Mouse (Mus musculus) bone marrow, adult 2 months (tissue): ENCODE results near the gene Trabd2b. TPM values are rescaled to one million over a fixed set of nuclear protein-coding genes. Genes with fewer than 3 reads are reported as not detected.

Experiments used
- H3K27ac ChIP-seq: fragments of 200-500 bp; 2 replicates; pipeline ENCODE4 v1.5.1; 2012; ENCODE audit warnings: low read depth, mild to moderate bottlenecking, control low read depth, inconsistent platforms, low read length; ENCODE audit not compliant: control insufficient read depth, poor library complexity, insufficient read depth
- H3K4me1 ChIP-seq: fragments of 200-500 bp; 2 replicates; pipeline ENCODE4 v1.6.1; 2011; ENCODE audit warnings: low read length; ENCODE audit not compliant: control insufficient read depth, insufficient read depth
- H3K4me3 ChIP-seq: fragments of 200-500 bp; replicated peaks from 2 replicates; pipeline ENCODE3; 2011; ENCODE audit warnings: mild to moderate bottlenecking, low read depth, low read length, control low read depth; ENCODE audit not compliant: control insufficient read depth
- CTCF ChIP-seq: fragments of 200-500 bp; IDR thresholded peaks from 2 replicates; pipeline ENCODE4 v1.5.1; 2011; ENCODE audit warnings: low read length, control low read depth; ENCODE audit not compliant: control insufficient read depth, insufficient read depth
- POLR2A ChIP-seq: fragments of 200-500 bp; IDR thresholded peaks from 2 replicates; pipeline ENCODE4 v1.6.1; 2011; ENCODE audit warnings: low read depth, mild to moderate bottlenecking, control low read depth, low read length, borderline replicate concordance; ENCODE audit not compliant: control insufficient read depth
- WGBS: fragments of 180-500 bp; shearing (Covaris S2); methylation state at CpG from one replicate; pipeline ENCODE4 v1.1.7; 2018; 5-methylcytosine and 5-hydroxymethylcytosine counted together
- polyA plus RNA-seq: library from polyadenylated mRNA; stranded (reverse); fragments of >200 nt; gene quantifications from 2 replicates; pipeline ENCODE4 v1.2.4, GENCODE M21; 2011; ENCODE audit warnings: low replicate concordance; ENCODE audit not compliant: missing spikeins, insufficient read depth, insufficient read length

The Trabd2b gene
- polyA plus RNA-seq, 1 experiment: not detected

DNA sequence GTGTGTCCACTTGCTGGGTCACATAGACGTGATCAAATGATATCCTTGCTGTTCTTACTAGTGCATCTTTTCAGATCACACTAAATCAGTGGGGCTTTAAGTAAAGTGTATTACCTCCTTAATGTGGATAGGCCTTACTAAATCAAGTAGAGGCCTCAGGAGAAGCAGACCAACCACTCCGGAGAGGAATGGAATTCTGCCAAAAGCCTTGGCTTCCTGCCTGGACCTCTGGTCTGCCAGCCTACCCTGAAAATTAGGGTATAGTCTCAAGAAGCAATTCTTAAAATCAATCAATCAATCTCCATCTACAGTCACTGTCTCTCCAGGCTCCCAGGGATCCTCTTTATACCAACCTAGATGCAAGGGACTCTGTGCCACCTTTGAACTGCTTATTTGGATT is 59.1 kb downstream of the Trabd2b start:
- no peak overlapping the region for H3K4me3 ChIP-seq
- TF ChIP-seq POLR2A (no peak), CTCF (no peak)
- no peak overlapping the region for H3K27ac ChIP-seq
- WGBS: 83% methylated on average over 2 of the region's 2 CpGs
- no peaks in the 10 kb centered on the region for H3K4me1 ChIP-seq

DNA sequence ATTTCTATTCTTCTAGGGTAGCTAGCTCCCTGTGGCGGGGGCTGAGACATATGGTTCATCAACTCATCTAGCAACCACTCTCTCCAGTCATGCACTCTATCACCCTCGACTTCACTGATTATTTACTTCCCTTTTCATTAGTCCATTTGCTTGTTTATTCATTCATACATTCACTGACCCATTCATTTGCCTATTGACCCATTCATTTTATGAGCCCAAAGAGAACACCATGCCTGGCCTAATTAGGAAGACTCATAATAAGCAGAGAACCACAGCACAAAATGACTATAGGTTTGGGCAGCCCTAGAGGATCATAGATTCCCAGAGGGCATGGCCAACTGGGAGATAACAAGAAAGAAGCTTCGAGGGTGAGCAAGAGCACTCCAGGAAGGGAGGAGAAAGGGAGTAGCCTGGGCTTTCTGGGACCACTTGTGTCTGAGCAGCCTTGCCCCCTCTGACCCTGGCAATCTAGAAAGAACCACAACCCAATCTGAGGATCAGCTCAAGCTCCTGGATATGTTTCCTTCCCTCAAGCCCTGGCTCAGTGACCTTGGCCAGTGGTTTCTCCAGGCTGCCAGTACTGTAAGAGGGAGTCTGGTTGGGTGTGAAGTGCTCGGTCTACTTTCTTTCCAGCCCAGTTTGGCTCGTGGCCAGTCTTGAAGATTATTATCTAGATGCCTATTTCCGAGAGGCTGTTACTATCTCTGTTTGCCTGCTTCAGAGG is 61.0 kb downstream of the Trabd2b start:
- H3K4me3 ChIP-seq: no peak overlapping the region
- TF ChIP-seq CTCF (no peak), POLR2A (no peak)
- H3K4me1 ChIP-seq: no peaks in the 10 kb centered on the region
- 19% methylated on average over 6 of the region's 6 CpGs for WGBS
- no peak overlapping the region for H3K27ac ChIP-seq

DNA sequence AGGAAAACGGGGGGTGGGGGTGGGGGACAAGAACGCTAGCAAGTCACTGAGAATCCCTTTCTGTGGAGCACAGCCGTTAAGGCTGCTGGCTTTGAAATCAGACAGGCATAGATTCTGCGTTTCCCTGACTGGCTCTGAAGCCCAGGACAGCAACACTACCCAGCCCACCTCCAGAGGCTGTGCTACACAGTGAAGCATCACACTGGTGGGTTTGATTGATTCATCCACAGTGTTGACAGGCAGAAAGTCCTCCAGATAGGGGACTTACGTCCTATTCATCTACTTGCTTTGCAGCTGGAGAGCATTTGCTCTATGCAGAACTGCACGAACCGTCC is 61.5 kb downstream of the Trabd2b start:
- no peak for TF ChIP-seq CTCF
- no peak for TF ChIP-seq POLR2A
- WGBS: 13% methylated on average over 7 of the region's 7 CpGs

DNA sequence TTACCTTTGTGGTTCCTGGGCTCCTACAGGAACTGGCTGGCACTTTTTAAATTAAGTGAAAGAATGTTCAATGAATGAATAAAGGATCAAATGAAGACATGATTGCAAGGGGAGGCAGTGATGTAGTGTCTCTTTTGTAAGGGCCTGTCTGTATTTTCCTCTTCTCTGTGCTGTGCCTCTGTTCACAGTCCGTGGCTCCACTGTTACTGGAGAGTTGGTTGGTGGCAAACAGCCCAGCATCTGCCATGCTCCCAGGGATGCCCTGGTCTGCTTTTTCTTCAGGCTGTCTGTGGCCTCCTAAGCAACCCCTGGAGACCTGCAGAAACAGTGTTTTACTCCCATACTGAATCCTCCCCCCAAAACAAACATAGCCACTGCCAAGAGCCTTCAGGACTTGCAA is 63.4 kb downstream of the Trabd2b start:
- H3K4me1 ChIP-seq: no peaks in the 10 kb centered on the region
- no peak overlapping the region for H3K27ac ChIP-seq
- no peak overlapping the region for H3K4me3 ChIP-seq
- no peak for TF ChIP-seq CTCF
- whole genome bisulfite sequencing: 22% methylated on average over 1 of the region's 1 CpGs

More for the DNA sequence above, 61.5 kb downstream of the Trabd2b start:
- Histone ChIP-seq H3K27ac (no peak overlapping the region), H3K4me1 (no peaks in the 10 kb centered on the region), H3K4me3 (no peak overlapping the region)

DNA sequence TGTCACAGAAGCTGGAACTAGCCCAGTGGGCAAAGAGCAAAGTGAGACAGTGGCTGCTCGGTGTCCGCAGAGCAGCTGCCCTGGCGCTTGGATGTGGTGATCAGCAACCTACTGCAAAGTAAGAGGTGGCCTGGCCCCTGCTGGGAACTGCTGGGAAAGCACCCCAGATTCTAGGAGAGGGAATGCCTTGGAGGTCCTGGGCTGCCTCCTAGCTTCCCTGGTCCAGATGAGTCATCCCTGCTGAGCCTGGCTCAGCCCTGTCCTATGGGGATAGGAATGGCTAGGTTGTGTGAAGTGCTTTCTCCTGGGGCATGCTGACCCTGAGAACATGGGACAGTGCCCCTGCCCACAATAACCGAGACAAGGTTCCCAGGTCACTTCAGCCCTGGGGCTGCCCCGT is 65.6 kb downstream of the Trabd2b start:
- WGBS: 84% methylated on average over 5 of the region's 5 CpGs
- no peak overlapping the region for H3K4me3 ChIP-seq
- TF ChIP-seq CTCF (no peak), POLR2A (no peak)
- no peak overlapping the region for H3K27ac ChIP-seq
- no peaks in the 10 kb centered on the region for H3K4me1 ChIP-seq

DNA sequence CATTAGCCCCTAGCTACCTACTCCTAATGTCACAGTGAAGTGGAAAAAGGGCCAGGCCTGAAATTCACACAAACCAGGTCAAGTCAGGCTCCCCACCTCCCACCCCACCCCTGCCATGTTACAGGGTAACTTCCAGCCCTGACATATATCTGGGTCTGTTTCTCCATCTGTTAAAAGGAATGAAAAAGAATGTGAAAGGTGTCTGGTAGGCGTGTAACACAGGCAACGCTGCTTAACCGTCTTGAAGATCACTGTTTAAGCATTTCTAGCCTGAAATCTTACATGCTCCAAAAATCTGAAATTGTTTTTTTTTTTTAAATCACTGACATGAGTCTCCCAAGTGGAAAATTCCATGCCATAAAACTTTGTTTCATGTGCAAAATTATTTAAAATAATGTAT is 69.8 kb downstream of the Trabd2b start:
- Histone ChIP-seq H3K4me3 (no peak overlapping the region), H3K4me1 (no peaks in the 10 kb centered on the region), H3K27ac (no peak overlapping the region)
- WGBS: 82% methylated on average over 3 of the region's 3 CpGs
- TF ChIP-seq CTCF: no peak
- no peak for TF ChIP-seq POLR2A

DNA sequence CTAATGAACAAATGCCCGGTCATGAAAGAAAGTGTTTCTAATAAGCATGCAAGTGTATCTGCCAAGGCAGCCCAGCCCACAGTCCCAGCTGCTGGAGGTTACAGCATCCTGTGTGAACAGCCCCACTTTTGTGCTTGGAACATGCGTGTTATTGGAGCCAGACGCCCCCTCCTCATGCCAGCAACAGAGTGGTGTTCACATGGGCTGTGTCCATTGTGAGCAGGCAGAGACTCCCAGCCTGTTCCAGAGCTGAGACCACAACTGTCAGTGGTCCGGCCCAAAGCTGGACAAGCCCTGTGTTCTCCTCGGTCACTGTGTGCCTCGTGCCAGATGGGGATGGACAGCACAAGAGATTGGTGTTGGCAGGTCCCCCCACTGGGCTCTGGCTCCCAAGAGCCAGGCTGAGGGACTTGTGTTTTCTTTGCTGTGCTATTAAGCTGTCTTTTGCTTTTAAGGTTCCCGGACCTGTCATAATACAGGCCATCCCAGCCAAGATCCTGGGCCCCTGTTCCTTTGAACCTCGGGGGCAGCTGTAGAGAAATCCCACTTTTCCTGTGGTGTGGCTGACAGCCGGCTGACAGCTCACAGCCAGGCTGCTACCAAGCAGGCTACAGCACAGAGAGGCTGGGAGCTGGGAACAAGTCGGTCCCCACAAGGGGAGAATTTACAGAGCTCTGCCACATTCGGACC is 70.7 kb downstream of the Trabd2b start:
- no peak overlapping the region for H3K27ac ChIP-seq
- H3K4me3 ChIP-seq: no peak overlapping the region
- no peaks in the 10 kb centered on the region for H3K4me1 ChIP-seq
- WGBS: 72% methylated on average over 11 of the region's 11 CpGs
- TF ChIP-seq CTCF: no peak
- TF ChIP-seq POLR2A: no peak

DNA sequence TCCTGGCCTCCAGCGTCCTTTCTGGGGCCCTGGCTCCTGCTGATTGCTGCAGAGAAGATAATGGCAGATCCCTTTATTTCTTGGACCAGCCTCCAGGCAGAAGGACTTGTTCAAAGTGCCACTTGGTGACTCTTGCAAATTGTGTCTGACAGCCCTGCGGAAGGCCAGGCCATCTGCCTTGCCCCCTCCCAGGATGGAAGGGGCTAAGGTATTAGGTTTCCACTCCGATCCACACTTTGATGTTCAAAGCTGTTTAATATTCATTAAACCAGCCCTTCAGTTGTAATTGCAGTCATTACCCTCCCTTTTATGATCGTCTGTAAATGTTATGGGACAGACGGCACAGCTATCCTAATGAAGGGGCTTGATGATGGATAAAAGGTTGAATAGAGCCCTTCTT is 75.0 kb downstream of the Trabd2b start:
- 78% methylated on average over 5 of the region's 5 CpGs for WGBS
- Histone ChIP-seq H3K4me1 (no peaks in the 10 kb centered on the region), H3K4me3 (no peak overlapping the region), H3K27ac (no peak overlapping the region)
- no peak for TF ChIP-seq CTCF
- TF ChIP-seq POLR2A: no peak
